8 mouse cellular contexts compared by ENCODE assay signal in genomic region chr2:157077160-157077559, GRCm38 (mm10). TPM values are rescaled to one million over a fixed set of nuclear protein-coding genes. Genes with fewer than 3 reads are reported as not detected.
DNase-seq lines count a peak whose midpoint lies in the region; ATAC-seq and TF ChIP-seq lines count a peak whose summit lies in the region.

No protein-coding gene starts in this region.

- H3K9me3 ChIP-seq in forebrain, embryonic 11.5 days (ENCODE audit: control insufficient read depth, low read length), result no peaks in the 10 kb centered on the region
- no peaks in the 10 kb centered on the region for H3K9me3 ChIP-seq in kidney, postnatal 0 days (replicated peaks; ENCODE audit: low read length)
- no peaks in the 10 kb centered on the region for H3K9me3 ChIP-seq in megakaryocyte, embryonic 14.5 days

- H3K27me3 ChIP-seq in forebrain, embryonic 11.5 days (ENCODE audit: control insufficient read depth, insufficient read depth, low read length), result no peaks in the 10 kb centered on the region
- H3K27me3 ChIP-seq in kidney, postnatal 0 days (ENCODE audit: insufficient read depth, low read length), result no peaks in the 10 kb centered on the region
- peaks cover 48% of the 10 kb centered on the region for H3K27me3 ChIP-seq in megakaryocyte, embryonic 14.5 days (replicated peaks)

- peak overlapping the region; percentile 97 for H3K4me2 ChIP-seq in forebrain, embryonic 11.5 days (ENCODE audit: low read depth, low read length, severe bottlenecking)
- peak overlapping the region; percentile 91 for H3K4me2 ChIP-seq in kidney, postnatal 0 days (ENCODE audit: low read length)

- peak overlapping the region; percentile 96 for H3K9ac ChIP-seq in forebrain, embryonic 11.5 days (ENCODE audit: low read length)
- peak overlapping the region; percentile 92; the same call in 1 of the 2 replicates for H3K9ac ChIP-seq in kidney, postnatal 0 days (ENCODE audit: low read depth, low read length)

- WGBS in forebrain, embryonic 11.5 days, result 37% methylated on average over 5 of the region's 5 CpGs
- 18% methylated on average over 5 of the region's 5 CpGs for WGBS in kidney, postnatal 0 days

- no peak overlapping the region for H3K27ac ChIP-seq in forebrain, embryonic 11.5 days (ENCODE audit: low read depth, low read length)
- peak overlapping the region; percentile 54; the same call in 1 of the 2 replicates for H3K27ac ChIP-seq in kidney, postnatal 0 days

- DNase-seq in adrenal gland, adult (ENCODE audit: inconsistent age in 2 of 2, low spot score in 1 of 2), result peak; percentile 79 to 88
- no peak for DNase-seq in adrenal gland, adult 8-10 months
- DNase-seq in adrenal gland, adult 2 months, result peak; percentile 85
- no peak for DNase-seq in forebrain, embryonic 11.5 days (ENCODE audit: low spot score)
- no peak for DNase-seq in kidney, postnatal 0 days (ENCODE audit: low spot score)
- no peak for DNase-seq in natural killer cell, adult 2 months (ENCODE audit: low spot score in 2 of 2)
- DNase-seq in frontal cortex, postnatal 14 days (ENCODE audit: low spot score in 2 of 2), result no peak

- ATAC-seq in forebrain, embryonic 11.5 days (replicated peaks; ENCODE audit: low FRiP score), result no peak
- no peak for ATAC-seq in kidney, postnatal 0 days (replicated peaks; ENCODE audit: low FRiP score, low read depth)

- peak overlapping the region; percentile 98 for H3K4me3 ChIP-seq in forebrain, embryonic 11.5 days (ENCODE audit: low read depth, low read length)
- peak overlapping the region; percentile 89 for H3K4me3 ChIP-seq in kidney, postnatal 0 days (replicated peaks; ENCODE audit: low read depth, low read length)
- peak overlapping the region; percentile 95 for H3K4me3 ChIP-seq in megakaryocyte, embryonic 14.5 days (replicated peaks)

- H3K36me3 ChIP-seq in forebrain, embryonic 11.5 days (ENCODE audit: control insufficient read depth, insufficient read depth, low read length), result no peaks in the 10 kb centered on the region
- no peaks in the 10 kb centered on the region for H3K36me3 ChIP-seq in kidney, postnatal 0 days (ENCODE audit: insufficient read depth, low read length)
- H3K36me3 ChIP-seq in megakaryocyte, embryonic 14.5 days (replicated peaks; ENCODE audit: low read length), result peaks cover 19% of the 10 kb centered on the region

- H3K4me1 ChIP-seq in forebrain, embryonic 11.5 days (replicated peaks; ENCODE audit: control insufficient read depth, insufficient read depth, low read length), result peaks cover 21% of the 10 kb centered on the region; the same call in 1 of the 2 replicates
- peaks cover 41% of the 10 kb centered on the region for H3K4me1 ChIP-seq in kidney, postnatal 0 days (replicated peaks; ENCODE audit: insufficient read depth, low read length)
- peaks cover 86% of the 10 kb centered on the region for H3K4me1 ChIP-seq in megakaryocyte, embryonic 14.5 days

- TF ChIP-seq CTCF in kidney, postnatal 0 days (IDR thresholded peaks at IDR 0.05; ENCODE audit: low read depth), result no peak

RNA-seq across cellular contexts. Expression of gene Soga1, which starts 1.9 kb away (rescaled TPM):
- 10 to 100 TPM; 38.6 to 50.0 (median 46.5) TPM for total RNA-seq in adrenal gland, adult 8-10 months (2022)
- total RNA-seq in adrenal gland, adult 2 months (2021), result 10 to 100 TPM; 30.9 to 36.6 TPM
- polyA plus RNA-seq in adrenal gland, adult 2 months (2012; rRNA removed), result 31.1 and 33.1 TPM in 2 replicates
- polyA plus RNA-seq in forebrain, embryonic 11.5 days (2014; fragmentation: Nextera tagmentation; extraction: Ambion mirVana), result 8.1 and 8.2 TPM in 2 replicates
- 1.3 and 1.8 TPM in 2 replicates for polyA plus RNA-seq in kidney, postnatal 0 days (2015; fragmentation: Nextera tagmentation; extraction: Ambion mirVana)
- polyA plus RNA-seq in megakaryocyte, embryonic 14.5 days (2012; ENCODE audit: insufficient read depth, low replicate concordance), result 3.8 and 5.8 TPM in 2 replicates

RNA-seq across cellular contexts. Expression of gene Tldc2, which starts 9.7 kb away (rescaled TPM):
- total RNA-seq in adrenal gland, adult 8-10 months (2022), result not detected
- total RNA-seq in adrenal gland, adult 2 months (2021), result not detected
- 0.19 TPM in 1 of 2 replicates, not detected in the other for polyA plus RNA-seq in adrenal gland, adult 2 months (2012; rRNA removed)
- polyA plus RNA-seq in forebrain, embryonic 11.5 days (2014; fragmentation: Nextera tagmentation; extraction: Ambion mirVana), result not detected in 2 replicates
- 2.2 and 2.5 TPM in 2 replicates for polyA plus RNA-seq in kidney, postnatal 0 days (2015; fragmentation: Nextera tagmentation; extraction: Ambion mirVana)
- polyA plus RNA-seq in megakaryocyte, embryonic 14.5 days (2012; ENCODE audit: insufficient read depth, low replicate concordance), result not detected in 2 replicates

RNA-seq across cellular contexts. Expression of gene Samhd1, which starts 57.9 kb away (rescaled TPM):
- 10 to 100 TPM; 22.4 to 38.9 (median 31.0) TPM for total RNA-seq in adrenal gland, adult 8-10 months (2022)
- 10 to 100 TPM; 23.0 to 26.8 TPM for total RNA-seq in adrenal gland, adult 2 months (2021)
- 11.7 and 13.4 TPM in 2 replicates for polyA plus RNA-seq in adrenal gland, adult 2 months (2012; rRNA removed)
- polyA plus RNA-seq in forebrain, embryonic 11.5 days (2014; fragmentation: Nextera tagmentation; extraction: Ambion mirVana), result 25.6 and 27.5 TPM in 2 replicates
- 19.1 and 20.0 TPM in 2 replicates for polyA plus RNA-seq in kidney, postnatal 0 days (2015; fragmentation: Nextera tagmentation; extraction: Ambion mirVana)
- 16.0 and 27.3 TPM in 2 replicates for polyA plus RNA-seq in megakaryocyte, embryonic 14.5 days (2012; ENCODE audit: insufficient read depth, low replicate concordance)

Comparison
In these comparisons a context has a peak if more than half of its experiments do, and no peak if none do; other contexts are left out.
1. DNase-seq: peak in adrenal gland, adult (2 of 2) and adrenal gland, adult 2 months (single experiment); none in adrenal gland, adult 8-10 months (single experiment), forebrain, embryonic 11.5 days (single experiment), kidney, postnatal 0 days (single experiment), natural killer cell, adult 2 months (0 of 2) and frontal cortex, postnatal 14 days (0 of 2).
2. Peak in every context shown above with its lines, with median percentiles within 50 percentile points of each other: H3K4me3 ChIP-seq.